ENCODE assay signal across 14 mouse cellular contexts in genomic region chr6:39273427-39273826, GRCm38 (mm10).
DNase-seq lines count a peak whose midpoint lies in the region; ATAC-seq and TF ChIP-seq lines count a peak whose summit lies in the region.
"Had no signal": no experiment of that assay in that cellular context is flagged by ENCODE, and none has a peak within 500 bp of the region (broad histone marks: within the 10 kb centered on the region; RNA-seq: fewer than 3 reads in every experiment).

No protein-coding gene starts in this region.

- H3K27ac ChIP-seq in forebrain, postnatal 0 days (ENCODE audit: low read depth, low read length), result no peak overlapping the region
- H3K27ac ChIP-seq in forebrain, embryonic 14.5 days (ENCODE audit: low read depth, low read length), result no peak overlapping the region
- no peak overlapping the region for H3K27ac ChIP-seq in left cerebral cortex, adult 2 months
- no peak overlapping the region for H3K27ac ChIP-seq in hindbrain, embryonic 16.5 days (ENCODE audit: low read depth, low read length)
- H3K27ac ChIP-seq: heart, embryonic 13.5 days; limb, embryonic 12.5 days; lung, embryonic 15.5 days had no signal

- no peak overlapping the region for H3K4me3 ChIP-seq in forebrain, postnatal 0 days (ENCODE audit: low read depth, low read length)
- no peak overlapping the region for H3K4me3 ChIP-seq in forebrain, embryonic 14.5 days (ENCODE audit: low read depth, low read length)
- no peak overlapping the region for H3K4me3 ChIP-seq in left cerebral cortex, adult 2 months
- no peak overlapping the region for H3K4me3 ChIP-seq in E14TG2a.4 (replicated peaks; ENCODE audit: low read length)
- no peak overlapping the region for H3K4me3 ChIP-seq in hindbrain, embryonic 16.5 days (ENCODE audit: low read length)
- H3K4me3 ChIP-seq: heart, embryonic 13.5 days; limb, embryonic 12.5 days; lung, embryonic 15.5 days had no signal

- no peak for DNase-seq in forebrain, postnatal 0 days
- no peak for DNase-seq in forebrain, embryonic 14.5 days (ENCODE audit: low spot score)
- no peak for DNase-seq in left cerebral cortex, adult 2 months (ENCODE audit: extremely low spot score in 1 of 2, low spot score in 2 of 2)
- DNase-seq in left cerebral cortex, postnatal 4 days, result no peak
- peak; percentile 50 for DNase-seq in induced T-regulatory cell, adult 2 months (ENCODE audit: low read depth)
- no peak for DNase-seq in gastrocnemius, postnatal 14 days
- DNase-seq: cerebellum, postnatal 14 days; gastrocnemius, postnatal 36 days; kidney, adult 8-10 months had no signal

- no peaks in the 10 kb centered on the region for H3K9me3 ChIP-seq in forebrain, postnatal 0 days (ENCODE audit: low read length)
- no peaks in the 10 kb centered on the region for H3K9me3 ChIP-seq in forebrain, embryonic 14.5 days (replicated peaks; ENCODE audit: control insufficient read depth, low read length)
- no peaks in the 10 kb centered on the region for H3K9me3 ChIP-seq in E14TG2a.4 (ENCODE audit: low read length)
- H3K9me3 ChIP-seq in hindbrain, embryonic 16.5 days (ENCODE audit: control insufficient read depth, low read length), result no peaks in the 10 kb centered on the region
- H3K9me3 ChIP-seq: heart, embryonic 13.5 days; limb, embryonic 12.5 days; lung, embryonic 15.5 days had no signal

- H3K36me3 ChIP-seq in forebrain, postnatal 0 days (ENCODE audit: insufficient read depth), result no peaks in the 10 kb centered on the region
- no peaks in the 10 kb centered on the region for H3K36me3 ChIP-seq in forebrain, embryonic 14.5 days (ENCODE audit: control insufficient read depth, insufficient read depth, low read length)
- H3K36me3 ChIP-seq in E14TG2a.4 (ENCODE audit: insufficient read depth, low read length), result no peaks in the 10 kb centered on the region
- no peaks in the 10 kb centered on the region for H3K36me3 ChIP-seq in hindbrain, embryonic 16.5 days (ENCODE audit: control insufficient read depth, insufficient read depth, low read length)
- H3K36me3 ChIP-seq: heart, embryonic 13.5 days; limb, embryonic 12.5 days; lung, embryonic 15.5 days had no signal

- intact Hi-C loops in left cerebral cortex, adult 2 months (cut with DNase I), result no loop called here
- intact Hi-C loops in left cerebral cortex, postnatal 4 days (cut with DNase I), result no loop called here
- intact Hi-C loops in gastrocnemius, postnatal 14 days (cut with DNase I; ENCODE audit: low total_unique reads), result no loop called here

- ATAC-seq in forebrain, postnatal 0 days, result no peak
- ATAC-seq in forebrain, embryonic 14.5 days, result no peak
- ATAC-seq in hindbrain, embryonic 16.5 days, result no peak

- no peaks in the 10 kb centered on the region for H3K27me3 ChIP-seq in forebrain, postnatal 0 days (ENCODE audit: insufficient read depth, low read length)
- H3K27me3 ChIP-seq in forebrain, embryonic 14.5 days (replicated peaks; ENCODE audit: control insufficient read depth, insufficient read depth, low read length), result no peaks in the 10 kb centered on the region
- H3K27me3 ChIP-seq in E14TG2a.4 (ENCODE audit: insufficient read depth, low read length), result no peaks in the 10 kb centered on the region
- H3K27me3 ChIP-seq in hindbrain, embryonic 16.5 days (replicated peaks; ENCODE audit: control insufficient read depth, insufficient read depth, low read length), result no peaks in the 10 kb centered on the region
- H3K27me3 ChIP-seq: heart, embryonic 13.5 days; limb, embryonic 12.5 days; lung, embryonic 15.5 days had no signal

- no peak overlapping the region for H3K9ac ChIP-seq in forebrain, postnatal 0 days
- H3K9ac ChIP-seq in forebrain, embryonic 14.5 days (ENCODE audit: low read length), result no peak overlapping the region
- no peak overlapping the region for H3K9ac ChIP-seq in hindbrain, embryonic 16.5 days (ENCODE audit: low read depth, low read length)
- H3K9ac ChIP-seq: heart, embryonic 13.5 days; limb, embryonic 12.5 days; lung, embryonic 15.5 days had no signal

- H3K4me1 ChIP-seq in forebrain, postnatal 0 days (ENCODE audit: insufficient read depth), result no peaks in the 10 kb centered on the region
- H3K4me1 ChIP-seq in forebrain, embryonic 14.5 days (ENCODE audit: control insufficient read depth, insufficient read depth, low read length), result no peaks in the 10 kb centered on the region
- peaks cover 45% of the 10 kb centered on the region for H3K4me1 ChIP-seq in E14TG2a.4 (replicated peaks; ENCODE audit: low read depth, low read length)
- H3K4me1 ChIP-seq in hindbrain, embryonic 16.5 days (ENCODE audit: control insufficient read depth, insufficient read depth, low read depth, low read length), result no peaks in the 10 kb centered on the region

- H3K4me2 ChIP-seq in forebrain, postnatal 0 days (ENCODE audit: low read depth), result no peak overlapping the region
- H3K4me2 ChIP-seq in forebrain, embryonic 14.5 days (ENCODE audit: low read length), result no peak overlapping the region
- no peak overlapping the region for H3K4me2 ChIP-seq in hindbrain, embryonic 16.5 days (ENCODE audit: low read length)
- H3K4me2 ChIP-seq: heart, embryonic 13.5 days; limb, embryonic 12.5 days; lung, embryonic 15.5 days had no signal

- WGBS in forebrain, postnatal 0 days, result 100% methylated on average over 1 of the region's 1 CpGs
- 100% methylated on average over 1 of the region's 1 CpGs for WGBS in forebrain, embryonic 14.5 days
- 91% methylated on average over 1 of the region's 1 CpGs for WGBS in hindbrain, embryonic 16.5 days

- TF ChIP-seq CTCF in forebrain, postnatal 0 days (IDR thresholded peaks at IDR 0.05; ENCODE audit: low read depth), result peak; percentile 14; the same call in 1 of the 2 replicates
- TF ChIP-seq CTCF in left cerebral cortex, adult 2 months (IDR thresholded peaks at IDR 0.05), result peak; percentile 23
- peak; percentile 88 for TF ChIP-seq CTCF in E14TG2a.4 (conservative IDR thresholded peaks at IDR 0.05; ENCODE audit: low read length)

Comparison
In these comparisons a context has a peak if more than half of its experiments do, and no peak if none do; other contexts are left out.
1. CTCF ChIP-seq: peak in every context shown above with its lines; median percentile 88 in E14TG2a.4; 23 in left cerebral cortex, adult 2 months; 14 in forebrain, postnatal 0 days.